Mouse (Mus musculus) heart, postnatal 25 days (tissue): ENCODE data around the gene Slit1. TPM values are rescaled to one million over a fixed set of nuclear protein-coding genes. Genes with fewer than 3 reads are reported as not detected.

ENCODE experiments used
- DNase-seq: peaks from one replicate; pipeline ENCODE4 v3.0.0; 2022; ENCODE audit warnings: low spot score
- intact Hi-C: fragments of 180-260 bp; cut with DNase I; formaldehyde crosslinking; loops from one replicate; pipeline ENCODE4 v1.15.1; 2025
- microRNA-seq: library from miRNA; unstranded; fragments of <30 nt; microRNA quantifications from one replicate; pipeline ENCODE4 v1.2.0, GENCODE M21; 2022
- total RNA-seq, 2 experiments: library from RNA; stranded (reverse); gene quantifications; 2 replicates each; pipeline ENCODE4 v1.2.3; 2021

The Slit1 gene
- total RNA-seq, 2 experiments from 2014 or later: 0.17 to 0.31 TPM

DNA sequence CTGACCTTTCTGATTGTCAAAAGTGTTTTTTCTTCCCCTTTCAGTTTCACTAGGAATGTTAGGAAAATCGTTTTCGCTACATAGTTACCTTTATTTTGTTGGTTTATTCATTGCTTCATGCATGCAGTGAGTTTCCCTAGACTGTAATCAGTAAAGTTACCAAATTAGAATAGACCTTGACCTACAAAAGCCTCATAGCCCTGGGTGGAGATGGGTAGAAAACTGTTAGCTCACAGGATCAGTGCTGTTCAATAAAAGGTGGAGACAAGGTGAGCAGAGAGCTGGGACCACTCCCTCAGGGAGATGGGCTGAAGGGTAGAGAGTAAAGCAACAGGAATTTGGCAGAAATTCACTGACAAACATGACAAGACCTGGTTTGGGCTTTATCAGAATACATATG, 169.8 kb downstream of the Slit1 start:
- intact Hi-C loops: no loop called here
- no peak for DNase-seq

DNA sequence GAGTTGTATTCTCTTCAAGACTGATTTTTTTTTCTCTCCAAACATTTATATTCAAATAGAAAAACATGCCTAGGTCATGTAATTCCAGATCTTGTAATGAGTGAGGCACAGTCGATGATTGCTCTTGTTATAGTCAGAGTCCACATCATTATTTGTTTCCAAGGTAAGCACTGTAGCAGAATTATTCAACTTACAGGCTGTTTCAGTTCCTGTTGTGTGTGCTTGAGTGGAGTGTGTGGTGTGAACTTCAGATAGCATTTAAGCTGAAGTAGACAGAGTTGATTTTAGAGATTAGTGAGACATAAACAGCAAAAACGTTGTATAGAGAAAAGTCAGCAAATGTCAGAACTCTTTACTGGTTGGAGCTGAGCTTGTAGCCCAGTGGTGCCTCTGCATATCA, 174.7 kb downstream of the Slit1 start:
- DNase-seq: no peak
- intact Hi-C loops: no loop called here

DNA sequence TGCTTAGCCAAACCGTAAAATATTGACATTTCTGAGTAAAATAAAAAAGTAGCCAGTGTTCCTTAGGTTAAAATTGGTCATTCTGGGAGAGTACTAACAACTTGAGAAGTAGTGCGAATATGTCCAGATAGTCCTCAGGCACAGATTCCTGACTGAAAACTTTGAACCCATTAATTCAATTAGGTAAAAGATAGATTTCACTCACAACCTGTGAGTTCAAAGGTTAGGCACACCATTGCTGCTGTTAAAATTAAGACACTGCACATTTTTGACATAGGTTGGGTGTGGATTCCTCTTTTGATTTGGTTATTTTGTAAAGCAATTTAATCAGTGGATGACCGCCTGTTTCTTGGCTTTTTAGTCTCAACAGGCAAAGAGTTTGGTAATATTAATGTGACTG, 182.6 kb downstream of the Slit1 start:
- DNase-seq: no peak
- intact Hi-C loops: no loop called here

DNA sequence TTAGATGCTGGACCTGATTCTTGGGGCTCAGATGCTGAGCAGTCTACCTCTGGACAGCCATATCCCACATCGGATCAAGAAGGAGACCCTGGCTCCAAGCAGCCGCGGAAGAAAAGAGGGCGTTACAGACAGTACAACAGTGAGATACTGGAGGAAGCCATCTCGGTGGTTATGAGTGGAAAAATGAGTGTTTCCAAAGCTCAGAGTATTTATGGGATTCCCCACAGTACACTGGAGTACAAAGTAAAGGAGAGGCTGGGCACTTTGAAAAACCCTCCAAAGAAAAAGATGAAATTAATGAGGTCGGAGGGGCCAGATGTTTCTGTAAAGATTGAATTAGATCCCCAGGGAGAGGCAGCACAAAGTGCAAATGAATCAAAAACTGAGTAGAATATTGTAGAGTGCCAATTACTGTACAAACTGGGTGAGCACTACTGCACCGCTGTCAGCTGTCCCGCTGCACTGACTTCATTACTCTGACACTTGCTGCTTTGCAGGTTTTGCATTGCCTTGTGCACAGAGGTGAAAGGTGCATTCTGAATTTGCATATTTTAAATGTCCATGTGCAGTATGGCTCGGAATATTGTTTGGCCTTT, 184.5 kb downstream of the Slit1 start:
- no peak for DNase-seq
- intact Hi-C loops: no loop called here

DNA sequence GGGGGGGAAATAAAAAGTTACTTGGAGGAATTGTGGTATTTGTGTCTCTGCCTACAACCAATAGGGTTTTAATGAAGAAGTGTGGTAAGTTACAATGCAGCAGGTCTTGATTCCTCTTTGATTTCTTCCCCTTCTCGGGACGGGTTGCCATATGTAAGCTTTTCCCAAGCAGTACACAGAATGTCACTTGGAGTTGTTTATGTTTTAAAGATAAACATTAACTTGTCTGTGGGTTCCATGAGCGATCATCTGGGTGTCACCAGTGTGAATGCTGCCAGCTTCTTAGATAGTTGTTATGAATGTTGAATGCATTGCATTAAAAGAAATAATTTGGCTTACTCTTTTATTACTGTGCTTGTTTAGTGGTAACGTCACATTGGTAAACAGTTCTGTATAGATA, 186.0 kb downstream of the Slit1 start:
- intact Hi-C loops: no loop called here
- DNase-seq: no peak

DNA sequence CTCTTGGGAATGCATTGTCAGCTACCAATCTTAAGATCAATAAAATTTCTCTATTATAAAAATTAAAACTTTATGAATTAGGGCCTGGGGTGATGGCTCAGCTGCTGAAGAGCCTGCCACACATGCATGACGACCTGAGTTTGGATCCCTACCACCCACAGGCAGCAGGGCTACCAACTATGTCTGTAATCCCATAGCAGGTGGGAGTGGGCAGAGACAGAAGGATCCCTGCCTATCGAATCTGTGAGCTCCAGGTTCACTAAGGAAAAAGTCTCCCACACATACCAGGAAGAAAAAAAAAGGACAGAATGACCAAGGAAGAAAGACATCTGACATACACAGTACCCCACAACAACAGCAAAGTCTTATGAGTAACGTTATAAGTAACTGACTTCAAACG, 186.5 kb downstream of the Slit1 start:
- DNase-seq: no peak
- intact Hi-C loops: no loop called here

Small RNA genes within 50 kb of the gene (microRNA-seq; reads per million reads assigned to microRNA genes)
- not detected for gene Mir8091

Other genes with a start within 250 kb of the Slit1 start
- gene Gm340, start 161.3 kb downstream of the Slit1 start, total RNA-seq: 10 to 100 TPM in 1 of 2 experiments, 1 to 10 TPM in 1; 7.9 to 10.1 TPM
- 1 to 10 TPM; 1.6 to 1.8 TPM for gene Arhgap19, start 58.4 kb upstream of the Slit1 start, total RNA-seq
- 1 to 10 TPM; 3.7 to 4.9 TPM for gene Frat1, start 86.3 kb upstream of the Slit1 start, total RNA-seq
- 1 to 10 TPM; 5.6 to 5.8 TPM for gene Frat2, start 104.5 kb upstream of the Slit1 start, total RNA-seq
- 10 to 100 TPM; 14.1 to 15.5 TPM for gene Rrp12, start 152.5 kb upstream of the Slit1 start, total RNA-seq
- 100 to 1,000 TPM in 1 of 2 experiments, 10 to 100 TPM in 1; 98.5 to 103 TPM for gene Pgam1, start 168.3 kb upstream of the Slit1 start, total RNA-seq
- gene Exosc1, start 189.8 kb upstream of the Slit1 start, total RNA-seq: 10 to 100 TPM; 10.8 to 12.4 TPM
- gene Zdhhc16, start 189.8 kb upstream of the Slit1 start, total RNA-seq: 10 to 100 TPM; 17.1 to 17.6 TPM
- 10 to 100 TPM; 13.2 to 17.2 TPM for gene Mms19, start 237.5 kb upstream of the Slit1 start, total RNA-seq
- gene Ubtd1, start 238.1 kb upstream of the Slit1 start, total RNA-seq: 10 to 100 TPM; 22.3 to 23.8 TPM